Mouse (Mus musculus): ENCODE measurements around the gene Rabepk. TPM values are rescaled to one million over a fixed set of nuclear protein-coding genes. Genes with fewer than 3 reads are reported as not detected.

Gene Rabepk
- 15.3 and 16.7 TPM in 2 replicates for polyA plus RNA-seq (2012; rRNA removed)

DNA sequence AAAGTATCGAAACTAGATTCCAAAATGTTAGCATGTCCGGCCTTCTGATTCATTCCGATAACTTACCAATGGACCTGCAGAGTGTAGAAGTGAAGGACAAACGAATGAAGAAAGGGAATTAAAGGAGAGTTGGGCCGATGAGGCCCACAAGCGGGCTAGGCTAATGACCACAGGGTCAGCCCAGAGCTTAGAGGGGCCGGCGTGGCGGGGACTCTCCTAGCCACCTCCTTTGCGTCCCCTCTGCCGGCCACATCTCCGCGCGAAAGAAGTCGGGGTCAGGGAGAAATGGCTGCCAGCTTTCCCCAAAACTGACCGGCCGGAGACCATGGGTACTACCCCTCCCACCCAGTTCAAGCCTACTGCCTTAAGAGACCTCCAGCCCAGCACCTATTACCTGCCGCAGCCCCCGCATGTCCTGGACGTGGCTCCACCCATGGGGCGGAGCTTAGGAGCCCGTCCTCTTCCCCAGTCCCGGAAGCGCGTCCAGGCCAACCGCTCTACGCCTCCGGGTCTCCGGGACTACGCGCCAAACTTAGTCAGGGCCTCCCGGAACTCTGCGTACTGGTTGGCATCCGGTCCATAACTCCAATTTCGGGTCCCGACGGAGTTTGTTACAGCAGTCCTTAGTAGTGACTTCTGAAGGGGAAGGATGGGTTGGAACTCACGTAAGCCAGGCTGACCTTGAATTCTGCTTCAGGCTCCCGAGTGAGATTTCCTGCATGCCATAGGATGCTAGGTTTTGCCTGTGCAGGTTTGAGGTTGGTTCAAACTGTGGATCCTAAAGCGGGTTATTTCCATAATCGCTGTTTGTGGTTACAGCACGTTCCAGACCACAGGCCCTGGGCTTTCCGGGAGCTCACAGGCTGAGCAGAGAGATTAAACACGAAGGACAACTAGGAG, at the start of gene Rabepk:
Rabepk (minus strand) TSS at position 556 of the 900 bp plus-strand sequence.

DNA sequence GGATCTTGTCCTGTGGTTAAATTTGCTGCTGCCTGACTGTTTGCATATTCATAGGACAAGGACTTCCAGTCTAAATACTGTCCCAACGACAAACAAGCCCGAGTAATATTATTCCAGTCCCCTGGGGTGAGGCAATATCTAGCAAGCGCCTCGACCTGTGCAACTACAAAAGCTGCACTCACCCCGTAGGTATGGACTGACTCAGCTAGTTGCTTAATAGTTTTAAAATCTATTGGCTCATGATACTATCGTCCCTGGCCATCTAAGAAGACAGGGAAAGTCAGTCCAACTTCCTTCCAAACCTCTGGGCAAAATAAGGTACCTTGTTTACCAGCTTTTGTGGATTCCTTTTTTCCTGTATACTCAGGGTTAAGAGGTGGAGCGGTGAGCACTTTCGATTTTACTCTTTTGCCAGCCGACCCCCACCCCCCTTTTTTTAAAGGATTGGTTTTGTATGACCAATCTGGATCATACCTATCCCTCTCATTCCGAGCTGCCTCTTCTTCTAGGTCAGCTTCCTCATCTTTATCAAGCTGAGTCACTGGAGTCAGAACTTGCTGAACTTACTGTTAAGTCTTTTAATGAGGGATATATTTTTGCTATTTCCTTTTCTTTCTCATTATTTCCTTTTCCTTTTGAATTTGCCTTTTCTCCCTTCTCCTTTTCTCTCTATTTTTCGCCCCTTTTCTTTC, 33.2 kb upstream of the Rabepk start, which contains the start of gene Gm34653:
Gm34653 (plus strand) TSS at position 242 of the 692 bp plus-strand sequence.

DNA sequence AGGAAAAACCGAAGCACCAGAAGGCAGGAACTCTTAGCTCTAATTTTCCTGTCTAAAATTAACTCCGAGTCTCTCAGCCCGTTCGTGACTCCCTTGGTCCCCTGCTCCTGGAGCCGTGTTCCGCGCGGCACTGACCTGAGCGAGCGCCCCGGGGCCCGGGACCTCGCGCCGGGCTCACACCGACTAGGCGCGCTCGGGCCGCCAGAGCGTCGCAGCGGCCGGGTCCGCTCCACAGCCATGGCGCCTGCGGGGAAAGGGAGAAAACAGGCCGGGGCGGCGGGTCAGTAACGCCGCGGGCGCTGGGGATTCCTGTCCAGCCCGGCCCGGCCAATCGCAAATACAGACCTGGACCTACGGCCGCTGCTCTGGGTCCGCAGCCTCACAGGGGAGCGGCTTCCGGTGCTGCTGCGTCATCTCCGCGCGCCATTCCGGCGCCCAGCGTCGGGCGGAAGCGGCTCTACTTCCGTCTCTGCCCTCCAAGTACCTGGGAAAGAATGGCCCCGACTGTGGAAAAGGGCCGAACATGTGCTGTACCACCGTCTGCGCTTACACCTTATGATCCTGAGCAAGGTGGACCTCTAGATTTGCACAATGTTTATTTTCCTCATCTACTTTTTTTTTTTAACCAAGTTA, 26.2 kb upstream of the Rabepk start, which contains the start of gene Fbxw2:
Fbxw2 (minus strand) TSS at position 485 of the 633 bp plus-strand sequence.

DNA sequence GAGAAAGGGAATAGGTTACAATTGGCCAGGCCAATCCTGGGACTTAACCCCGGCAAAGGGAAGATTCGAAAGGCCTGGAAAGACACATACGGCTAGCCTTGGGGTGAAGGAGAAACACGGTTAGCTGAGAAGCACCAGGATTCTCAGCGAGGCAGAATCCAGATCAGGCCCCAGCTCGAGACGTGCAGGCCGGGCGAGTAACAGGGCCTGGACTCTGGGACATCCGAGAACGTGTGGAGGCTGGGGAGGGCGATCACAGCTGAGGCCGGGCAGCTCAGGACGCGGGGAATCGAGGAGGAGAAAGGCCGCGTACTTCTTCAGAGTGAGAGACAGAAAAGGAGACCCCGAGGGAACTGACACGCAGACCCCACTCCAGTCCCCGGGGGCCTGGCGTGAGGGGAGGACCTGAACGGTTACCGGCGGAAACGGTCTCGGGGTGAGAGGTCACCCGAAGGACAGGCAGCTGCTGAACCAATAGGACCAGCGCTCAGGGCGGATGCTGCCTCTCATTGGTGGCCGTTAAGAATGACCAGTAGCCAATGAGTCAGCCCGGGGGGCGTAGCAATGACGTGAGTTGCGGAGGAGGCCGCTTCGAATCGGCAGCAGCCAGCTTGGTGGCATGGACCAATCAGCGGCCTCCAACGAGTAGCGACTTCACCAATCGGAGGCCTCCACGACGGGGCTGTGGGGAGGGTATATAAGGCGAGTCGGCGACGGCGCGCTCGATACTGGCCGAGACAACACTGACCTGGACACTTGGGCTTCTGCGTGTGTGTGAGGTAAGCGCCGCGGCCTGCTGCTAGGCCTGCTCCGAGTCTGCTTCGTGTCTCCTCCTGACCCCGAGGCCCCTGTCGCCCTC, 28.1 kb downstream of the Rabepk start, which contains the start of gene Hspa5:
Hspa5 (plus strand) TSS at position 603 of the 859 bp plus-strand sequence.

DNA sequence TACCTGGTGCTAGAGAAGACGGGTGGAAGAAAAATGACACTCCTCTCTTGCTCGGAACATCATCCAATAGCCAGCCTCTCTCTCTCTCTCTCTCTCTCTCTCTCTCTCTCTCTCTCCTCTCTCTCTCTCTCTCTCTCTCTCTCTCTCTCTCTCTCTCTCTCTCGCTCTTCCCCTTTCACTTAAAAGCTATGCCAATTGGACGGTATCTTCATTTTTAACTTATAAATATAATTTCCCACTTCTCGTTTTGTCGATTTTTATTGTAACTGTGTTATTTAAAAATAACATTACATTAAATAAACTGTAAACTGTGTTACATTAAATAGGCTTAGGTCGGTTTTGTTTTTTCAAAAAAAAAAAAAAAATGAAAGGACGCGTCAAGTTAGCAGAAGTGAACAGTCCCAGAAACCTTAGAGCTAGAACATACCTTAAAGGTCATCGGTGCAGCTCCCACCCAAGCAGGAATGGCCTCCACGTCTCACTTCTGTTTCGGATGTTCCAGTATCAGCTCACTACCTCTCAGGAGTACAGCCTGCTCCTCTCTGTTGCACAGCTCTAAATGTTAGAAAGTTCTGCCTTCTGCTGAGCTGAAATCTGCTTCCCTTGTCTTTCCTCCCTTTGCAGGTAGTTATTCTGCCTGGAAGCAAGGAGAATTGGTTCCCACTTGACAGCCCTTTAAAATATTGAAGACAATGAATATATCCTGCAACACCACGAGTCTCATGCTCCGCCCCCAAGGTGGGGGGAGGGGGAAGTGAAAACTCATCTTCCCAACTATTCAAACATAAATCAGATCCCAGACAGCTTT, 45.0 kb downstream of the Rabepk start, which contains the start of gene Gapvd1:
Gapvd1 (minus strand) TSS at position 682 of the 808 bp plus-strand sequence.

Other genes with a start within 250 kb of the Rabepk start
- gene Gapvd1, start 44.7 kb downstream of the Rabepk start, polyA plus RNA-seq (2012; rRNA removed), result 19.9 and 22.5 TPM in 2 replicates
- gene Hspa5, start 27.9 kb downstream of the Rabepk start, polyA plus RNA-seq (2012; rRNA removed), result 387 and 430 TPM in 2 replicates
- gene Fbxw2, start 26.4 kb upstream of the Rabepk start, polyA plus RNA-seq (2012; rRNA removed), result 24.0 and 24.9 TPM in 2 replicates
- gene Gm34653, start 33.1 kb upstream of the Rabepk start, polyA plus RNA-seq (2012; rRNA removed), result 0.05 and 0.07 TPM in 2 replicates
- gene Cutal, start 74.5 kb upstream of the Rabepk start, polyA plus RNA-seq (2012; rRNA removed), result 15.3 and 24.7 TPM in 2 replicates
- 25.3 and 27.0 TPM in 2 replicates for gene Psmd5, start 75.1 kb upstream of the Rabepk start, polyA plus RNA-seq (2012; rRNA removed)
- gene Phf19, start 114.1 kb upstream of the Rabepk start, polyA plus RNA-seq (2012; rRNA removed), result 2.2 and 2.3 TPM in 2 replicates
- gene Traf1, start 161.9 kb upstream of the Rabepk start, polyA plus RNA-seq (2012; rRNA removed), result 0.29 and 0.30 TPM in 2 replicates

Data from liver, embryonic 18 days (tissue).